ENCODE assay signal across 7 mouse cellular contexts in the genomic region with DNA sequence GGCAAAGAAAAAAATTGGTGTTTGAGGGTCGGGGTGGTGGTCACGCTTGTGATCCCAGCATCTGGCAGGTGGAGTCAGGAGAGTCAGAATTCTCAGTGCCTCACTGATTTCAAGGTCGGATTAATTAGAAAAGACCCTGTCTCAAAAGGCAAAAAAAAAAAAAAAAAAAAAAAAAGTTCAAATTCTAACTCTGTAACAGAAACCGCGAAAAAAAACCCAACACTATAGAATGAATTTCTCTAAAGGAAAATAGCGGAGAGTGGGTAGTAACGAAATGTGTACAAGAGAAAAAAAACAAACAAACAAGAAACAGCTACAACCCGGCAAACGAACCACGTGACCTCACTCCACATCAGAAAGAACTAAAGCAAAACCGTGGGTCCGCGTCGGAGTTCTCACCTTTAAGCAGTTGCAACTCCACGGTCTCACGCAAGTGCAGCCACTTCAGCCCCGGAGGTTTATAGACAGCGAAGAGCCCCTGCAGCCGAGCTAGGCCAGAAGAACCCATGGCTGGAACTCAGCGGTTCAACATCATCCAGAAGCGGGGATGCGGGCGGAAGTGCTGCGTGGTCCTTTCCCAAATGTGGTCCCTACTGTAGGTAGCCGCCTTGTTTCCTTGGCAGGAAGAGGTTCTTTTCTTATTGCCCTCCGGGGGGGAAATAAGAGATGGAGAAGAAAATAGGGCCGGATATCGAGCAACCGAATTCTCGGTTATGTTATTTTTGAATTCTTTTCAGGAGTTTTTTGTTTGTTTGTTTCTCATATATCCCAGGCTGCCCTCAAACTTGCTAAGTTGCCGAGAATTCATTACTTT. TPM values are rescaled to one million over a fixed set of nuclear protein-coding genes. Genes with fewer than 3 reads are reported as not detected.
DNase-seq lines count a peak whose midpoint lies in the region; ATAC-seq lines count a peak whose summit lies in the region.

A gene (plus strand): TSS at position 390 of the 814 bp plus-strand sequence.

- peaks cover 25% of the 10 kb centered on the region for H3K36me3 ChIP-seq in intestine, embryonic 16.5 days (ENCODE audit: control insufficient read depth, insufficient read depth, low read length)
- peaks cover 19% of the 10 kb centered on the region for H3K36me3 ChIP-seq in midbrain, embryonic 11.5 days (ENCODE audit: control insufficient read depth, insufficient read depth, low read length)

- H3K4me1 ChIP-seq in intestine, embryonic 16.5 days (ENCODE audit: control insufficient read depth, insufficient read depth, low read length), result peaks cover 13% of the 10 kb centered on the region
- peaks cover 11% of the 10 kb centered on the region for H3K4me1 ChIP-seq in midbrain, embryonic 11.5 days (ENCODE audit: control insufficient read depth, insufficient read depth, low read length)

- peak; percentile 92 for DNase-seq in adrenal gland, adult 2 months
- peak; percentile 85 for DNase-seq in embryo, embryonic 11.5 days (ENCODE audit: low read depth, low spot score)
- peak; percentile 68 to 86 for DNase-seq in gastrocnemius, postnatal 4 days (ENCODE audit: low spot score in 2 of 2)
- peak; percentile 87 to 91 for DNase-seq in left cerebral cortex, postnatal 36 days (ENCODE audit: low spot score in 2 of 2)
- peak; percentile 99 for DNase-seq in midbrain, embryonic 11.5 days (ENCODE audit: low spot score, missing footprints)
- peak; percentile 85 for DNase-seq in skeletal muscle tissue, adult 2 months (ENCODE audit: low read depth, low spot score)

- 1% methylated on average over 31 of the region's 31 CpGs for WGBS in intestine, embryonic 16.5 days
- WGBS in midbrain, embryonic 11.5 days, result 1% methylated on average over 31 of the region's 31 CpGs

- ATAC-seq in intestine, embryonic 16.5 days, result peak; percentile 83
- peak; percentile 88 for ATAC-seq in midbrain, embryonic 11.5 days (ENCODE audit: low FRiP score)

- intact Hi-C loops in left cerebral cortex, postnatal 36 days (cut with DNase I), result no loop called here

- H3K9ac ChIP-seq in intestine, embryonic 16.5 days (ENCODE audit: low read depth, low read length), result peak within 1 kb of the TSS; percentile 82
- H3K9ac ChIP-seq in midbrain, embryonic 11.5 days (ENCODE audit: low read length), result peak within 1 kb of the TSS; percentile 73

- H3K27ac ChIP-seq in intestine, embryonic 16.5 days (ENCODE audit: low read length), result peak within 1 kb of the TSS; percentile 84
- H3K27ac ChIP-seq in midbrain, embryonic 11.5 days (ENCODE audit: low read depth, low read length), result no peak within 1 kb of the TSS

- no peaks in the 10 kb centered on the region for H3K27me3 ChIP-seq in intestine, embryonic 16.5 days (replicated peaks; ENCODE audit: control insufficient read depth, insufficient read depth, low read length)
- no peaks in the 10 kb centered on the region for H3K27me3 ChIP-seq in midbrain, embryonic 11.5 days (ENCODE audit: control insufficient read depth, insufficient read depth, low read length)

- peak within 1 kb of the TSS; percentile 87 for H3K4me2 ChIP-seq in intestine, embryonic 16.5 days (ENCODE audit: low read depth, low read length)
- H3K4me2 ChIP-seq in midbrain, embryonic 11.5 days, result peak within 1 kb of the TSS; percentile 66

- H3K4me3 ChIP-seq in intestine, embryonic 16.5 days (ENCODE audit: low read length), result peak within 1 kb of the TSS; percentile 85
- peak within 1 kb of the TSS; percentile 53 for H3K4me3 ChIP-seq in midbrain, embryonic 11.5 days (ENCODE audit: low read depth, low read length)

- H3K9me3 ChIP-seq in intestine, embryonic 16.5 days (ENCODE audit: control insufficient read depth, low read length), result no peaks in the 10 kb centered on the region
- no peaks in the 10 kb centered on the region for H3K9me3 ChIP-seq in midbrain, embryonic 11.5 days (ENCODE audit: control insufficient read depth, low read length)

RNA-seq across cellular contexts. Expression of the gene that starts here (rescaled TPM):
- total RNA-seq in adrenal gland, adult 2 months (2021), result 10 to 100 TPM; 20.2 to 21.6 TPM
- 191 and 216 TPM in 2 replicates for polyA plus RNA-seq in adrenal gland, adult 2 months (2012; rRNA removed)
- 1 to 10 TPM; 8.1 to 9.7 TPM for total RNA-seq in gastrocnemius, postnatal 4 days (2021)
- polyA plus RNA-seq in intestine, embryonic 16.5 days (2015; fragmentation: Nextera tagmentation; extraction: Ambion mirVana), result 60.0 and 64.5 TPM in 2 replicates
- total RNA-seq in left cerebral cortex, postnatal 36 days (2021), result 10 to 100 TPM; 29.1 to 32.9 TPM
- polyA plus RNA-seq in midbrain, embryonic 11.5 days (2014; fragmentation: Nextera tagmentation; extraction: Ambion mirVana), result 32.1 and 35.3 TPM in 2 replicates
